Mouse (Mus musculus): ENCODE data around the gene Sgk1. TPM values are rescaled to one million over a fixed set of nuclear protein-coding genes. Genes with fewer than 3 reads are reported as not detected.

Sgk1 gene
- polyA plus RNA-seq, 1 experiment from 2014 or later: 24.5 TPM

DNA sequence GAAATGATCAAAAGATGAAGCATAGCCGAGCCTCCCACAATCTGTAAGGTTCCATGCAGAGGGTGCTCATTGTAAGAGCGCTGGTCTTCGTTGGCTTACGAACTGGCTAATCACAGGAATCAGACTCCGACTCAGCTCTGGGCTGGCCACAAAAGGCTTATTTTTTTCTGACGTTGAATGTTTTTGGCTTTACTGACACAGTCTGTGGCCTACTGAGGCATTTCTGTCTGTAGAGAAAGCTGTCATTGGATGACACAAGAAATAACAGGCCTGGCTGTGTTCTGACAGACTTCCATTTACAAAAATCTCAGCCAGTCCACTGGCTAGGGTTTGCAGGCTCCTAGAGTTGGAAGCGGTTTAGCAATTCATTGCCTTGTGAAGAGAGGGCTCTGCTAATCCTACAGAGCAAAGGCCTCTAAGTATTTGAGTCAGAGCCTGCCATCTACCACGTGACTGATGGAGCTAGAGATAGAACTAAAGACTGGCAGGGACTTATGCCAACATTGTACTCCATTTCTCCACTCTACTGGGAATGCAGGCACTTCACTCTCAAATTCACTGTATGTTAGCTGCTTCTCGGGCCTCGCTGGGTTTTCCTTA, 48.9 kb downstream of the Sgk1 start:
- 79% methylated on average over 10 of the region's 10 CpGs for WGBS
- no peak for DNase-seq (ENCODE audit: low spot score)

DNA sequence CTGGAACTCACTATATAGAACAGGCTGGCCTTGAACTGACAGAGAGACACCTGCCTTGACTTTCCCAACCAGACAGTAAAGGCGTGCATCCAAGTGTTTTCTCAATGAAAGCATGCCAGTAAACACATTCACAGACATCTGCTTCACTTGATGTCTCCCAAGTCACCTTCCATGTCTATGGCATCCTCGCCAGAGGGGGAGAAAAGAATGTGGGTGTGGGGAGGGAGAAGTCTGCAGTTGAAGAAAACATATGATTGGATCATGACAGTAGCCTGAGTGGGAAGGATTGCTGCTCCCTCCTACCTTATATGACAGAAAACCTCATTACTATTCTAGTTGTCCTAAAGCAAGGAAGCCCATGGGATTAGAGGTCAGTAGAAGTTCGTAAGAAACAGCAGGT, 50.8 kb downstream of the Sgk1 start:
- no peak overlapping the region for H3K4me2 ChIP-seq (ENCODE audit: low read depth, low read length, severe bottlenecking)
- H3K4me1 ChIP-seq (replicated peaks; ENCODE audit: control insufficient read depth, insufficient read depth, low read length): peaks cover 3% of the 10 kb centered on the region
- WGBS: 80% methylated on average over 3 of the region's 3 CpGs
- no peaks in the 10 kb centered on the region for H3K27me3 ChIP-seq (ENCODE audit: control insufficient read depth, insufficient read depth, low read length)
- no peak overlapping the region for H3K9ac ChIP-seq (ENCODE audit: low read length)
- ATAC-seq (replicated peaks; ENCODE audit: low FRiP score): no peak
- H3K36me3 ChIP-seq (ENCODE audit: control insufficient read depth, insufficient read depth, low read length): no peaks in the 10 kb centered on the region
- no peaks in the 10 kb centered on the region for H3K9me3 ChIP-seq (ENCODE audit: control insufficient read depth, low read length)
- no peak for DNase-seq (ENCODE audit: low spot score)
- no peak overlapping the region for H3K27ac ChIP-seq (ENCODE audit: low read depth, low read length)
- no peak overlapping the region for H3K4me3 ChIP-seq (ENCODE audit: low read depth, low read length)

More for the DNA sequence above, 48.9 kb downstream of the Sgk1 start:
- Histone ChIP-seq H3K4me1 (replicated peaks; ENCODE audit: control insufficient read depth, insufficient read depth, low read length) (no peaks in the 10 kb centered on the region), H3K4me2 (ENCODE audit: low read depth, low read length, severe bottlenecking) (no peak overlapping the region), H3K36me3 (ENCODE audit: control insufficient read depth, insufficient read depth, low read length) (no peaks in the 10 kb centered on the region), H3K4me3 (ENCODE audit: low read depth, low read length) (no peak overlapping the region), H3K27me3 (ENCODE audit: control insufficient read depth, insufficient read depth, low read length) (no peaks in the 10 kb centered on the region), H3K9me3 (ENCODE audit: control insufficient read depth, low read length) (no peaks in the 10 kb centered on the region), H3K9ac (ENCODE audit: low read length) (no peak overlapping the region), H3K27ac (ENCODE audit: low read depth, low read length) (no peak overlapping the region)
- ATAC-seq (replicated peaks; ENCODE audit: low FRiP score): no peak

DNA sequence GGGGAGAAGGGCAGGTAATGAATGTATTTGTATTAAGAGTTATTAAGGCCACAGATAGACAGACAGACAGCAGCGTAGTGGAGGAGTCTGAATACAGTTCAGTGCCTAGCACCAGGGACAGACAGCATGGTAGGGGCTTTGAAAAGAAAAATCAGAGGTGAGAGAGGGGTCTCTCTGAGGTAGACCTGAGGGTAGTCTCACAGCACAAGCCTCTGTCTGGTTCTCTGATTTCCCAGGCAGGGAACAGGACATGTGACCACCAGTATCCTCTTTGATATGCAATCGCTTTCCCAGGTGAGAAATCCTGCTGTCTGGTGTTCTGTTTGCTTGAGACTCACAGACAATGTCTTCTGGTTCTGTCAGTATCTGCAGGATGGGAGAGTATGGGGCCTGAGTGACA, 52.8 kb downstream of the Sgk1 start:
- Histone ChIP-seq H3K9me3 (ENCODE audit: control insufficient read depth, low read length) (no peaks in the 10 kb centered on the region), H3K27me3 (ENCODE audit: control insufficient read depth, insufficient read depth, low read length) (no peaks in the 10 kb centered on the region), H3K4me3 (ENCODE audit: low read depth, low read length) (no peak overlapping the region), H3K4me2 (ENCODE audit: low read depth, low read length, severe bottlenecking) (no peak overlapping the region), H3K9ac (ENCODE audit: low read length) (no peak overlapping the region), H3K27ac (ENCODE audit: low read depth, low read length) (no peak overlapping the region), H3K36me3 (ENCODE audit: control insufficient read depth, insufficient read depth, low read length) (no peaks in the 10 kb centered on the region), H3K4me1 (replicated peaks; ENCODE audit: control insufficient read depth, insufficient read depth, low read length) (peaks cover 3% of the 10 kb centered on the region)
- DNase-seq (ENCODE audit: low spot score) (no peak), ATAC-seq (replicated peaks; ENCODE audit: low FRiP score) (no peak)
- 86% methylated on average over 2 of the region's 2 CpGs for WGBS

DNA sequence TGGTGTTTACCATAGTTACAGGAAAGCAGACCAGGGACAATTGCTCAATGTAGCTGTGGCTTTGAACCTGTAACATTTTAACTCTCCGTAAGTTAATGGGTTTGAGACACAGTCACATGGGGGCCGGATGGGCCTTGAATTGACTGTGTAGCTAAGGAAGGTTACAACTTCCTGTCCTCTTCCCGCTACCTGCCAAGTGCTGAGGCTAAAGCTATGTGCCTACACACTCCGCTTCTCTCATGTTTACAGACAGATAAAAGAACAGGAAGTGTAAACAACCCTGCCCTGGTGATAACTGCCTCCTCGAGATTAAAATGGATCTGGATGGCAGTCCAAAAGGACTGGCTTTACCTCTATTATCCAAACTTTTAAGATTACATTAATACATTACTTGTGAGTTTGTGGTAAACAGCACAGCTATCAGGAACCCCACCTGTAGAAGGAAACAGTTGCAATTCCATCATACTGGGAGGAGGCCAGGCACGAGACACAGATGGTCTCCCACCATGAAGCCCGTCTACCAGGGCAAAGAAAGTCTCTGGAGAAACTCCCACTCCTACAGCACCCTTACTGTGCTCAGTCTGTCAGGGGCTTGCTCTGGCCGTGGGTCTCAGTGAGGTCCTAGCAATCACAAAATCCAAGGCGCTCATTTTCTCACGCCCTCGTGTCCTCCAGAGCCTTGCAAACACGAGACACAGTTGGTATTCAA, 54.7 kb downstream of the Sgk1 start:
- H3K4me1 ChIP-seq (replicated peaks; ENCODE audit: control insufficient read depth, insufficient read depth, low read length): peaks cover 3% of the 10 kb centered on the region
- H3K9me3 ChIP-seq (ENCODE audit: control insufficient read depth, low read length): no peaks in the 10 kb centered on the region
- no peak overlapping the region for H3K4me3 ChIP-seq (ENCODE audit: low read depth, low read length)
- WGBS: 47% methylated on average over 12 of the region's 12 CpGs
- H3K9ac ChIP-seq (ENCODE audit: low read length): no peak overlapping the region
- H3K27me3 ChIP-seq (ENCODE audit: control insufficient read depth, insufficient read depth, low read length): no peaks in the 10 kb centered on the region
- DNase-seq (ENCODE audit: low spot score) (no peak), ATAC-seq (replicated peaks; ENCODE audit: low FRiP score) (no peak)
- H3K36me3 ChIP-seq (ENCODE audit: control insufficient read depth, insufficient read depth, low read length): no peaks in the 10 kb centered on the region
- H3K27ac ChIP-seq (ENCODE audit: low read depth, low read length): no peak overlapping the region
- H3K4me2 ChIP-seq (ENCODE audit: low read depth, low read length, severe bottlenecking): 0 out of 2 replicates have a peak overlapping the region, but pooled peaks have one; percentile 5

DNA sequence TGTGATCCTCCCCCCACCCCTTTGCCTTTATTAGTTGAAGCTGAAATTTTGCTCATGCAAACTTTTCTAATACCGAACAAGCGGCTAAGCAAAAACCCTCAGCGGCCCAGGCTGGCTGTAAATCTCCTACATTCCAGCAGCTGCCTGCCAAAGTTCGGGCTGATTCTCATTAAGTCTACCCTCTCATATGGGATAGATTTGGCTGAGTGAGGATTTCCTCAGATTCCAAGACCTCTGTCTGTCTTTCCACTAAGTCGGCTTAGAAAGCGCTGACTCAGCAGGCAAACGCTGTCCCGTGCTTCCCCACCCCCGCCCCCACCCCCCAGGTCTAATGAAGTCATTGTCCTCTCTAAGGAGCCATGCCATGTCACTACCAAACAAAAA, 55.2 kb downstream of the Sgk1 start:
- H3K4me3 ChIP-seq (ENCODE audit: low read depth, low read length): no peak overlapping the region
- H3K4me2 ChIP-seq (ENCODE audit: low read depth, low read length, severe bottlenecking): 0 out of 2 replicates have a peak overlapping the region, but pooled peaks have one; percentile 5
- no peak for ATAC-seq (replicated peaks; ENCODE audit: low FRiP score)
- H3K36me3 ChIP-seq (ENCODE audit: control insufficient read depth, insufficient read depth, low read length): no peaks in the 10 kb centered on the region
- no peaks in the 10 kb centered on the region for H3K9me3 ChIP-seq (ENCODE audit: control insufficient read depth, low read length)
- WGBS: 10% methylated on average over 9 of the region's 9 CpGs
- peak; percentile 62 for DNase-seq (ENCODE audit: low spot score)
- no peaks in the 10 kb centered on the region for H3K27me3 ChIP-seq (ENCODE audit: control insufficient read depth, insufficient read depth, low read length)
- no peak overlapping the region for H3K9ac ChIP-seq (ENCODE audit: low read length)
- no peak overlapping the region for H3K27ac ChIP-seq (ENCODE audit: low read depth, low read length)
- peaks cover 3% of the 10 kb centered on the region for H3K4me1 ChIP-seq (replicated peaks; ENCODE audit: control insufficient read depth, insufficient read depth, low read length)

DNA sequence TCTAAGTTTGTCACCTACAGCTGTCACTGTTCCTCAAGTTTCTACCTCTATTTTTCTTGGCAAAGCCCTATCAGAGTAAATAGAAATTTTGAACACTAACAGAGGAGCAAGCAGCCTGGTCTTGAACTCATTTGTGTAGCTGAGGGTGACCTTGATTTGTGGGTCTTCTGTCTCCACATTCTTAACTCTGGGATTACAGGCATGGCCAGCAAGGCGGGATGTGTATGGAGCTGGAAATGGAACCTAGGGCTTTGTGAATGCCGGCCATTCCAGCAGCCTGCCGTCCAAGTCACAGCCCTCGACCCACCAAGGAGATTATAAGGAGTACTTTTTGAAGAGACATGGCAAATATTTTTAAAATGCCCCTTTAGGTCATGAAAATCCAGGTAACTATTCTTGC, 56.2 kb downstream of the Sgk1 start:
- H3K4me2 ChIP-seq (ENCODE audit: low read depth, low read length, severe bottlenecking): no peak overlapping the region
- no peak overlapping the region for H3K9ac ChIP-seq (ENCODE audit: low read length)
- H3K4me1 ChIP-seq (replicated peaks; ENCODE audit: control insufficient read depth, insufficient read depth, low read length): peaks cover 3% of the 10 kb centered on the region
- no peaks in the 10 kb centered on the region for H3K27me3 ChIP-seq (ENCODE audit: control insufficient read depth, insufficient read depth, low read length)
- H3K4me3 ChIP-seq (ENCODE audit: low read depth, low read length): no peak overlapping the region
- no peak overlapping the region for H3K27ac ChIP-seq (ENCODE audit: low read depth, low read length)
- no peaks in the 10 kb centered on the region for H3K36me3 ChIP-seq (ENCODE audit: control insufficient read depth, insufficient read depth, low read length)
- 63% methylated on average over 4 of the region's 4 CpGs for WGBS
- DNase-seq (ENCODE audit: low spot score): no peak
- ATAC-seq (replicated peaks; ENCODE audit: low FRiP score): no peak
- H3K9me3 ChIP-seq (ENCODE audit: control insufficient read depth, low read length): no peaks in the 10 kb centered on the region

DNA sequence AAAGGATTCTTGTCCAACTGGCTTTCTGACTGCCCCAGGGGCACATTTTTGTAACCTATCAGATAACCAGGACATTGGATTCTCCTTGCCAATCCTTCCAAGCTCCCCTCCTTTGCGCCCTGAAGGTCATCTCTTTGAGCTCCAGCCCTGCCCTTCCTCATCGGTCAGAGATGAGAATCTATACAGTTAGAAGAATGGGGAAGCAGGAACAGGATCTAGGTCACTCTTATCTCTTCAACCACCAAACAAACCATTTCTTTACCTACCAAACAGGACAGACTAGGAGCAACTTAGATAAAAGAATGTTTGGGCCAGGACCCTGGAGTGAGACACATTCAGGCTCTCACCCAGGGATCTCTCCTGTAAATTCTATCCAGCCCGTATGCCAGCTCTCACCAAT, 59.3 kb downstream of the Sgk1 start:
- no peaks in the 10 kb centered on the region for H3K9me3 ChIP-seq (ENCODE audit: control insufficient read depth, low read length)
- no peak overlapping the region for H3K9ac ChIP-seq (ENCODE audit: low read length)
- H3K4me3 ChIP-seq (ENCODE audit: low read depth, low read length): no peak overlapping the region
- H3K4me1 ChIP-seq (replicated peaks; ENCODE audit: control insufficient read depth, insufficient read depth, low read length): peaks cover 3% of the 10 kb centered on the region
- WGBS: 86% methylated on average over 3 of the region's 3 CpGs
- H3K4me2 ChIP-seq (ENCODE audit: low read depth, low read length, severe bottlenecking): no peak overlapping the region
- H3K27me3 ChIP-seq (ENCODE audit: control insufficient read depth, insufficient read depth, low read length): no peaks in the 10 kb centered on the region
- no peaks in the 10 kb centered on the region for H3K36me3 ChIP-seq (ENCODE audit: control insufficient read depth, insufficient read depth, low read length)
- H3K27ac ChIP-seq (ENCODE audit: low read depth, low read length): no peak overlapping the region
- ATAC-seq (replicated peaks; ENCODE audit: low FRiP score): no peak
- no peak for DNase-seq (ENCODE audit: low spot score)

DNA sequence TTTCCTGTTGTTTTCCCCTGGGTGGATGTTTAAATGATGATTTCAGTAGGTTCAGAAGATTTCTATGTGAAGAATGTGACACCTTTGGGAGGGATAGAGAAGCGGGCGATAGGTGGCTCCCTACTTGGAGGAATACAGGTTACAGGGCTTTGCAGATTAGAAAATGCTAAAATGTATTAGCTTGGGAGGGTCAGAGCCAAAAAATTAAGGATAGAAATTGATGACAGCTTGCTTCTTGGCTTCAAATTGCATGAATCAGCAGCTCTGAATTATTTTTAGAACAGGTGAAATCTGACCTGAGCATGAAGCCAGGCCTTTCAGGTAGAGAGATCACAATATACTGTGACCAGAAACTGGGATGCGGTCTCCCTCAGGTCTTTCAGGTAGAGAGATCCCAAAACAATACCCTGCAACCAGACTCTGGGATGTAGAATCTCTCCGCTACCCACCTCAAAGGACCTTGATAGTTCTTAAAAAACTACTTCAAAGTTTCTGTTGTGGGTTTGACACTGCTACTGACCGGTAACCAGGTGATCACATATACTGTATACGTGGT, 61.2 kb downstream of the Sgk1 start:
- no peaks in the 10 kb centered on the region for H3K9me3 ChIP-seq (ENCODE audit: control insufficient read depth, low read length)
- ATAC-seq (replicated peaks; ENCODE audit: low FRiP score) (no peak), DNase-seq (ENCODE audit: low spot score) (no peak)
- no peak overlapping the region for H3K27ac ChIP-seq (ENCODE audit: low read depth, low read length)
- H3K27me3 ChIP-seq (ENCODE audit: control insufficient read depth, insufficient read depth, low read length): no peaks in the 10 kb centered on the region
- H3K4me3 ChIP-seq (ENCODE audit: low read depth, low read length): no peak overlapping the region
- H3K9ac ChIP-seq (ENCODE audit: low read length): no peak overlapping the region
- H3K4me2 ChIP-seq (ENCODE audit: low read depth, low read length, severe bottlenecking): no peak overlapping the region
- WGBS: 94% methylated on average over 6 of the region's 6 CpGs
- H3K4me1 ChIP-seq (replicated peaks; ENCODE audit: control insufficient read depth, insufficient read depth, low read length): no peaks in the 10 kb centered on the region
- H3K36me3 ChIP-seq (ENCODE audit: control insufficient read depth, insufficient read depth, low read length): no peaks in the 10 kb centered on the region

DNA sequence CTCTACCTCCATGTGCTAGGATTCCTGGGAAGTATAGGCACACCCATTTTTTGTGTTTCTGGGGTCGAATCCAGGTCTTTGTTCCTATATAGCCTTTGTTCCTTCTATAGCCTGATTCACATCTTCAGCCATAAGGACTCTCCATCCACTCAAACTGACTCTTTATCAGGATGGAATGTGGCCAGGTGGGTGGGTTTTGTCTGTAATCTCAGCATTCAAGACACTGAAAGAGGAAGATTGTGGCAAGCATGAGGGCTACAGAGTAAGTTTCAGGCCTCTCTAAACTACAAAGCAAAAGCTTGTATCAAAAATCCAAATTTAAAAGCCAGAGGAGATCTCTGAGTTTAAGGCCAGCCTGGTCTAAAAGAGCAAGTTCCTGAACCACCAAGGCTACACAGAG, 63.2 kb downstream of the Sgk1 start:
- DNase-seq (ENCODE audit: low spot score) (no peak), ATAC-seq (replicated peaks; ENCODE audit: low FRiP score) (no peak)
- 75% methylated on average over 1 of the region's 1 CpGs for WGBS
- Histone ChIP-seq H3K36me3 (ENCODE audit: control insufficient read depth, insufficient read depth, low read length) (no peaks in the 10 kb centered on the region), H3K4me3 (ENCODE audit: low read depth, low read length) (no peak overlapping the region), H3K27ac (ENCODE audit: low read depth, low read length) (no peak overlapping the region), H3K4me1 (replicated peaks; ENCODE audit: control insufficient read depth, insufficient read depth, low read length) (no peaks in the 10 kb centered on the region), H3K27me3 (ENCODE audit: control insufficient read depth, insufficient read depth, low read length) (no peaks in the 10 kb centered on the region), H3K9ac (ENCODE audit: low read length) (no peak overlapping the region), H3K4me2 (ENCODE audit: low read depth, low read length, severe bottlenecking) (no peak overlapping the region), H3K9me3 (ENCODE audit: control insufficient read depth, low read length) (no peaks in the 10 kb centered on the region)

All from forebrain, embryonic 11.5 days (tissue).